In the genomic region with DNA sequence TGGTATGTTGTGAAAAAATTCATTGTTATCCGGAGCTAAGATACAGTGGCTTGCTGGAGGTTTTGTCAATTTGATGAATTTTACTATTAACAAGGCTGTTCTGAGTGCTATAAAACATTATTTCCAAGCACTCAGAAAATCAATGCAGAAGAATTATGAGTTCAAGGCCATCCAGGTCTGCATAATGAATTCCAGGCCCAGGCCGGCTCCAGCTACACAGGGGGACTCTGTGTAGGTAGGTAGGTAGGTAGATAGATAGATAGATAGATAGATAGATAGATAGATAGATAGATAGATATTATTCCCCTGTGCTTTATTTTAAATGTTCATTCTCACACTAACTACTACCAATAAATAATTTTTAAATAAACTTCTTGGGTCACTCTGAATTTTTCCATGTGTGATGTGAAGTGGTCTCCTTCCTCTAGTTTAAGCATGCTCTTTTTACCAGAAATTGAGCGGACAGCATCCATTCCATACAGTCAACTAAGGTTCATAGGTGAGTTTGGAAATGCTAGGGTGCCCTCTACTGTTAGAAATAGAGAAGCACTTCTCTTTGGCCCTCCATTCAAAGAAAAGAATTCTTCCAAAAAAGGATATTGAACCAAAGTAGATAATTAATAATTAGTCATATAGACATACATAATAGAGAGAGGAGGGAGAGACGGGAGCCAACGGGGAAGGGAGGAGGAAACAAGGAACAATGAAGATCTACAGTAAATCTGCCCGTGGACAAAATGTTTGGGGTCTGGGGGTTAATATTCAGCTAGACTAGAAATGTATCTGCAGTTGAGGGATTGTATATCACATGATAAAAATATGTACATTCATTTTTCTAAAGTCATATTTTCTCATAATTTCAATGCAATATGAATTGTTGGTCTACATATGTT, we compare ENCODE assay signal across 8 mouse cellular contexts.
DNase-seq lines count a peak whose midpoint lies in the region; ATAC-seq lines count a peak whose summit lies in the region.

No protein-coding gene starts in this region.

- H3K9ac ChIP-seq in embryonic facial prominence, embryonic 11.5 days (replicated peaks; ENCODE audit: low read length) = no peak overlapping the region
- no peak overlapping the region for H3K9ac ChIP-seq in neural tube, embryonic 11.5 days (ENCODE audit: low read length)
- H3K9ac ChIP-seq in hindbrain, embryonic 12.5 days = no peak overlapping the region

- H3K27me3 ChIP-seq in embryonic facial prominence, embryonic 11.5 days (ENCODE audit: control insufficient read depth, insufficient read depth, low read length) = no peaks in the 10 kb centered on the region
- no peaks in the 10 kb centered on the region for H3K27me3 ChIP-seq in embryonic facial prominence, embryonic 10.5 days (replicated peaks; ENCODE audit: low read depth, poor library complexity, severe bottlenecking)
- H3K27me3 ChIP-seq in neural tube, embryonic 11.5 days (ENCODE audit: control insufficient read depth, insufficient read depth, low read length) = no peaks in the 10 kb centered on the region
- no peaks in the 10 kb centered on the region for H3K27me3 ChIP-seq in hindbrain, embryonic 12.5 days
- H3K27me3 ChIP-seq in splenic B cell, adult 2 months (ENCODE audit: control insufficient read depth, insufficient read depth, low read length, poor library complexity, severe bottlenecking) = no peaks in the 10 kb centered on the region

- no peak for ATAC-seq in embryonic facial prominence, embryonic 11.5 days (replicated peaks; ENCODE audit: insufficient number of reproducible peaks, low FRiP score, low TSS enrichment, low read depth)
- peak; percentile 68; the same call in 1 of the 2 replicates for ATAC-seq in neural tube, embryonic 11.5 days (ENCODE audit: insufficient read depth, low FRiP score, low TSS enrichment)
- ATAC-seq in hindbrain, embryonic 12.5 days (ENCODE audit: low FRiP score) = 0 out of 2 replicates have a peak, but pooled peaks have one; percentile 63

- WGBS in embryonic facial prominence, embryonic 11.5 days = 54% methylated on average over 6 of the region's 6 CpGs
- WGBS in embryonic facial prominence, embryonic 10.5 days = 65% methylated on average over 6 of the region's 6 CpGs
- WGBS in neural tube, embryonic 11.5 days = 56% methylated on average over 6 of the region's 6 CpGs
- 51% methylated on average over 6 of the region's 6 CpGs for WGBS in hindbrain, embryonic 12.5 days

- no peak overlapping the region for H3K27ac ChIP-seq in embryonic facial prominence, embryonic 11.5 days (replicated peaks; ENCODE audit: low read depth, low read length)
- no peak overlapping the region for H3K27ac ChIP-seq in embryonic facial prominence, embryonic 10.5 days (replicated peaks)
- H3K27ac ChIP-seq in neural tube, embryonic 11.5 days (ENCODE audit: low read depth, low read length) = no peak overlapping the region
- H3K27ac ChIP-seq in hindbrain, embryonic 12.5 days = no peak overlapping the region

- no peaks in the 10 kb centered on the region for H3K9me3 ChIP-seq in embryonic facial prominence, embryonic 11.5 days (replicated peaks; ENCODE audit: control insufficient read depth, low read length)
- no peaks in the 10 kb centered on the region for H3K9me3 ChIP-seq in embryonic facial prominence, embryonic 10.5 days
- H3K9me3 ChIP-seq in neural tube, embryonic 11.5 days (ENCODE audit: control insufficient read depth, low read length) = no peaks in the 10 kb centered on the region
- H3K9me3 ChIP-seq in hindbrain, embryonic 12.5 days (replicated peaks) = no peaks in the 10 kb centered on the region

- DNase-seq in embryonic facial prominence, embryonic 11.5 days (ENCODE audit: low spot score) = peak; percentile 57
- DNase-seq in embryonic facial prominence, embryonic 10.5 days (ENCODE audit: low spot score) = no peak
- DNase-seq in neural tube, embryonic 11.5 days (ENCODE audit: low spot score) = no peak
- DNase-seq in neural tube, embryonic 10.5 days (ENCODE audit: extremely low spot score, low spot score) = no peak
- peak; percentile 2 for DNase-seq in splenic B cell, adult 2 months (ENCODE audit: low read depth, low spot score)
- DNase-seq in T-cell, adult 2 months (ENCODE audit: low spot score) = no peak
- DNase-seq in gastrocnemius, postnatal 25 days = no peak

- no peak overlapping the region for H3K4me3 ChIP-seq in embryonic facial prominence, embryonic 11.5 days (ENCODE audit: low read depth, low read length)
- H3K4me3 ChIP-seq in embryonic facial prominence, embryonic 10.5 days = no peak overlapping the region
- no peak overlapping the region for H3K4me3 ChIP-seq in neural tube, embryonic 11.5 days (ENCODE audit: low read depth, low read length)
- no peak overlapping the region for H3K4me3 ChIP-seq in hindbrain, embryonic 12.5 days

- no peak overlapping the region for H3K4me2 ChIP-seq in embryonic facial prominence, embryonic 11.5 days (ENCODE audit: low read depth, low read length)
- no peak overlapping the region for H3K4me2 ChIP-seq in neural tube, embryonic 11.5 days (ENCODE audit: low read depth)
- H3K4me2 ChIP-seq in hindbrain, embryonic 12.5 days (replicated peaks) = no peak overlapping the region

- H3K4me1 ChIP-seq in embryonic facial prominence, embryonic 11.5 days (ENCODE audit: control insufficient read depth, insufficient read depth, low read length) = no peaks in the 10 kb centered on the region
- no peaks in the 10 kb centered on the region for H3K4me1 ChIP-seq in embryonic facial prominence, embryonic 10.5 days
- H3K4me1 ChIP-seq in neural tube, embryonic 11.5 days (ENCODE audit: control insufficient read depth, insufficient read depth, low read length) = no peaks in the 10 kb centered on the region
- H3K4me1 ChIP-seq in hindbrain, embryonic 12.5 days = no peaks in the 10 kb centered on the region

- no peaks in the 10 kb centered on the region for H3K36me3 ChIP-seq in embryonic facial prominence, embryonic 11.5 days (replicated peaks; ENCODE audit: control insufficient read depth, insufficient read depth, low read depth, low read length)
- H3K36me3 ChIP-seq in embryonic facial prominence, embryonic 10.5 days (replicated peaks) = no peaks in the 10 kb centered on the region
- no peaks in the 10 kb centered on the region for H3K36me3 ChIP-seq in neural tube, embryonic 11.5 days (ENCODE audit: control insufficient read depth, insufficient read depth, low read length)
- no peaks in the 10 kb centered on the region for H3K36me3 ChIP-seq in hindbrain, embryonic 12.5 days
- H3K36me3 ChIP-seq in splenic B cell, adult 2 months (ENCODE audit: control insufficient read depth, insufficient read depth, low read length, poor library complexity, severe bottlenecking) = no peaks in the 10 kb centered on the region

Comparison
In these comparisons a context has a peak if more than half of its experiments do, and no peak if none do; other contexts are left out.
1. DNase-seq: peak in embryonic facial prominence, embryonic 11.5 days (single experiment) and splenic B cell, adult 2 months (single experiment); none in embryonic facial prominence, embryonic 10.5 days (single experiment), neural tube, embryonic 11.5 days (single experiment), neural tube, embryonic 10.5 days (single experiment), T-cell, adult 2 months (single experiment) and gastrocnemius, postnatal 25 days (single experiment).